Mouse (Mus musculus): ENCODE data around the gene Sbno2.
"Not testable (repeated sequence)": the region's sequence is repeated elsewhere in the genome, so short reads cannot be mapped to it uniquely, and the experiment has no call there.

Sbno2 gene

DNA sequence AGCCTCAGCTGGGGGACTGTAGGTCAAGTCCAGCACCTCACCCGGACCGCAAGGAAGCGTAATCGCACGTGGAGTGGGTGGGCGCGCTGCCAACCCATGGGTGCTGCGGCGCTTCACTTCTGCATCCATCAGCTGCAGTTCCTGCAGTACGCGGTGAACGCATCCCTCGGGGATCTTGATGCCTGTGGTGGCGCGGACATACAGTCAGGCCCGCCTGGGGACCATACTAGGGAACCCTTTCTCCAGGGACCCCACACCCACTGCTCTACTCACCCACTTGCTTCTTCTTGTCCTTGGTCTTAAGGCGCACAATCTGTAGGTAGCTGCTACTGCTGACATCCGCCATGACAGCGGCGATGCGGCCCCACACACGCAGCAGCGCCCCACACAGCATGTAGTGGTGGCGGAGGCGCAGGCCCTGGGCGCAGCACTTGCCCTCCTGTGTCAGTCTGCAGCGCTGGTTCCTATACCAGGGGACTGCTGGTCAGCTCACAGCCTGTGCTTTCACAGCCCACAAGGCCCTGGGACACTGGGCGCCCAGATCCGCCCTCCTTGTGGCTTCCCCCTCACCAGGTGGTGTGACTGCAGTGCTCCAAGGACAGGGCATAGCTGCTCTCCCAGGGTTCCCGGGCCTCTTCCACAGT lies 47.6 kb downstream of the Sbno2 start:
- no peak for DNase-seq (ENCODE audit: low spot score)

DNA sequence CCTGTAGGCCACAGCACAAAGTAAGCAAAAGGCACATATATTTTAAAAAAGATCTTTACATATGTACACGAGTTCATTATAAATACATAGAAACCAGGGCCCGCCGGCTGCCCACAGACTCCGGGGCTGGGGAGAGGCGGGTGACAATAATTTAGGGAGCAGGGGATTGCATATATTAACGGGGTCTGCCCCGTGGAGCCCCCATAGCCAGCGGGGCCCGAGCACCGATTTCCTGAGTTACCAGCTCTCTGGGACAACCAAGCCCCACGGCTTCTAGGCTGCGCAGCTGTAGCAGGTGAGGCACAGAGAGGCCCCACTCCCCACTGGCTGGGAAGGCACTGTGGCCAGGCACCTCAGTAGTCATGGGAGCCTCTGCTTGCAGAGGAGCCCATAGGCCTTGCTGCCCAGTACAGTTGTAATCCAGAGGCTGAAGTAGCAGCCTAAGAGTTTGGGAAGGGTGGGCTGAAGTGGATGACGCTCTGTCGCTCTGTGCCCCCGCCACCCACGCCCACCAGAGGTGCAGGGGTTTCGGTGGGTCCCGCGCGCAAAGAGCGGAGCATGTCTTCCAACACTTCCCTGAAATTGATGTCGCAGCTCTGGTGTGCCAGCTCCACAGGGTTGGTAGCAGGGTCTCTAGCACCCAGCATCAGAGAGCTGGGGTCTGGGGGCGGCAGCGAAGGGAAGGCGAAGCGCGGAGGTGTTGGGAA lies 48.2 kb downstream of the Sbno2 start:
- no peak for DNase-seq (ENCODE audit: low spot score)

DNA sequence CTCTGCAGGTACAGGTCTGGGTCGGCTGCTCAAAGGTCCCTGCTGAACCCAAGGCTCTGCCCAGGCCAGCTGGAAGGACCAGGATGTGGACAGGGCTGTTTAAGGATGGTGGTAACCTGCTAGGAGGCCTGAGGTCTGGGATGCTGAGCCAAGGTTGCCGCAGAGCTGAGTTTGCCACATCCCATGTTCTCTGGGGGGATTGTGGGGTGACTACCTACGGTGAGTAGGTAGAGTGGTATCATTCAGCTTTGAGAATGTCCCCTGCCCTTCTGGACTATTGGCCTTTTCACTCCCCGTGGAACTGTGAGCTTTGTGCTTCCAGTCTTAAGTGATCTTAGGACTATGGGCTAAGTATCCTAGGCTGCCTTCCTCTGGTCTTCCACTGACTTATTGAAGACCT lies 48.9 kb downstream of the Sbno2 start:
- DNase-seq (ENCODE audit: low spot score), result no peak

DNA sequence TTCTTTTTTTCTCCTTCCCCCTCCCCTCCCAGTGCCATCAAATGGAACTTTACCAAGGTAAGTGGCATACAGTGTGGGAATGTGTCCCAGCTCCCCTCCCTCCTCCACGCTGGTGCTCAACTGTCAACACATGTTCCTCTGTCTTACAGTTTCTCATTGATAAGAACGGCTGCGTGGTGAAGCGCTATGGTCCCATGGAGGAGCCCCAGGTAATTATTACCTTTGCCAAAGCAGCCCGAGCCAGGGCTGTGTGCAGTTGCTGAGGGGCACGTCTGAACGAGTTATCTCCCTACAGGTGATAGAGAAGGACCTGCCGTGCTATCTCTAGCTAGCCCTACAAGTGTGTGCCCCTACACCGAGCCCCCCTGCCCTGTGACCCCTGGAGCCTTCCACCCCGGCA lies 49.5 kb downstream of the Sbno2 start:
- no peak for DNase-seq (ENCODE audit: low spot score)

DNA sequence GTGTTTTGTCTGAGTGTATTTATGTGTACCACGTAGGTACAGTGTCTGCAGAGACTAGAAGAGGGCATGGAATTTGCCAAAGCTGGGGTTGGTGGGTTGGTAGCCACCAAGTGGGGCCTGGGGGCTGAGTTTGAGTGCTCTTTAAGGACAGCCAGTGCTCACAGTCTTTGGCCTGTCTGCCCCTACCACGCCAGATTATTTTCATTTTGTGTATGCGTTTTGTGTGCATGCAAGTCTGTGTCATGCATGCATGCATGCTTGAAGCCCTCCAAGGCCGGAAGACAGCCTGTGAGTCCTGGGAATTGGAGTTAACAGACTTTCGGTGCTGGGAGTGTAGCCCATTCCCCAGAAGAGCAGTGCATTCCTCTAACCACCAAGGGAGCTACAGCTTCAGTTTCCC lies 50.0 kb downstream of the Sbno2 start:
- no peak for DNase-seq (ENCODE audit: low spot score)

DNA sequence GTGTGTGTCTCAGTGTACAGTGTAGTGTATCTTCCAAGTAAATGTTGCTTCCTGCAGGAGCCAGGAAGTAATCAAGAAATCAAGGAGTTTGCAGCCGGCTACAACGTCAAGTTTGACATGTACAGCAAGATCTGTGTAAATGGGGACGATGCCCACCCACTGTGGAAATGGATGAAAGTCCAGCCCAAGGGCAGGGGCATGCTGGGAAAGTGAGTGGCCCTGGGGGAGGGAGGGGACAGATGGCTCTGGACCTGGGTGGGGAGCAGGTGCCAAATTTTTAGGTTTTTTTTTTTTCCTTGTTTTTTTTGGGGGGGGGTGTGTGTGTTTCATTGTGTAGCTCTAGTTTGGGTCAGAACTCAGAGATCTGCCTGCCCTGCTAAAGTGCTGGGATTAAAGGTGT lies 50.5 kb downstream of the Sbno2 start:
- not testable (repeated sequence) for DNase-seq (ENCODE audit: low spot score)

DNA sequence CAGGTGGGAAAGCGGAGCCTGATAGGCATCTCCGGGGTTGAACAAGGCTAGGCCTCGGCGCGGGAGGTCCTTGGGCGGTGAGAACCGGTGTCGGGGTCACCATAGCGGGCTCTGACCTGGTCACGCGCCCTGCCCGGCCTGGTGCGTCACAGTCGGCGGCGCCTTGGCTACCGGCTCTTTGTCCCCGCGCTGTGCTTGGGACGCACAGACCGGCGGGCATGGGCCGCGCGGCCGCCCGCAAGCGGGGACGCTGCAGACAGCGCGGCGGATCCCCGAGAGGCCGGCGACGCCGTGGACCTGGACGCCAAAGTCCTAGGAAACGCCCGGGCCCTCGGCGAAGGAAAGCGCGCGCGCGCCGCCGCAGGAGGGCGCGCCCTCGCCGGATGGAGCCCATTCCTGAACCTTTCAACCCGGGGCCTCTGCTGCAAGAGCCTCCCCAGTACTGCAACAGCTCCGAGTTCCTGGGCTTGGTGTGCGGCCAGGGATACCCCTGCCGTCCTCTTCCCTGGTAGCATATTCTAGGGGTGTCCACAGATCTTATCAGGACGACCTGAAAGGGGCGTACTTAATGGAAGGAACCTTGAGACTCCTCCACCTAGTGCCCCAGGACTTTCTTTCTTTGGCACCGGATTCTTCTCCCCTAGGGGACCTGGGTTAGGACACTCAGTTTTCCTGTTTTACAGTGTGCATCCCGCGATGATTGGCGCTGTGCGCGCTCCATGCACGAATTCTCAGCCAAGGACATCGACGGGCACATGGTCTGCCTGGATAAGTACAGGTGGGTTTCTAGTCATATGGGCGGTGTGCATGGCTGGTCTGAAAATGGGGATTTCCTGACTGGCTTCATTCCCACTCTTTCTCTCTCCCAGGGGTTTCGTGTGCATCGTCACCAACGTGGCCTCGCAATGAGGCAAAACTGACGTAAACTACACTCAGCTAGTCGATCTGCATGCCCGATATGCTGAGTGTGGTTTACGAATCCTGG lies 51.2 kb downstream of the Sbno2 start:
- peak; percentile 85 for DNase-seq (ENCODE audit: low spot score)

DNA sequence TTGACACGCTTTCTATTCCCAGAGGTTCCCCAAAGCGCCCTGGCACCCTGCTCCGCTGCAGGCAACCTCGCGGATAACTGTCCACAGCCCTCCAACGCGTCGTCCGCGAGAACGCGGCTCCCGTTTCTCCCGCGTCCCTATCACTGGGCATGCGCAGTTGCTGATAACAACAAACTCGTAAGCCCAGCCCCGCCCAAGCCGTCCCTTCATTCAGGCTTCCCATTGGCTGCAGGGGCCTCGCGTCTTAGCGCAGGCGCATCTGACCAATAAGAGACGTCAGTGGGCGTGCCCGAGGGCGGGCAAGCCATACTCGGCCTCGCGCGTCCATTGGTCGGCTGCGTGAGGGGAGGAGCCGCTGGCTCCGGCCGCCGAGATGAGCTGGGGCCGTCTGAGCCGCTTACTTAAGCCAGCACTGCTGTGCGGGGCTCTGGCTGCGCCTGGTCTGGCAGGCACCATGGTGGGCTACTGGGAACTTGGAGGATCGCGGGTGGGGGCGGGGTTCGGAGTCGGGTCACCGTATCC lies 52.1 kb downstream of the Sbno2 start:
- DNase-seq (ENCODE audit: low spot score), result peak; percentile 100

DNA sequence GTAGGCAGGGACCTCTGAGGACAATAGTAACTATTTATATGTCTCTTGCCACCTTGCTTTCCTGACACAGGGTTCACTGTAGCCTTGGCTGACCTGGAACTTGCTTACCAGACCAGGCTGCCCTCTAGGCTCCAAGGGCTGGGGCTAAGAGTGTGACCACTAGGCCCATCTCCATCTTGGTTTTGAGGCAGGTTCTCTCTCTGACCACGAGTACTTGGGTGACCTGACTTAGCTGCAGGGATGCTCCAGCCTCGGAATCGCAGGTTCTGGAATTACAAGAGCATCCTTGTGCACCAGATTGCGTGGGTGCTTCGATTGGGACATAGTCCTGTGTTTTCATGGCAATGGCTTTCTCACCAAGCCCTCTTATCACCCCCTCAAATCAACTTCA lies 53.0 kb downstream of the Sbno2 start:
- DNase-seq (ENCODE audit: low spot score), result no peak

DNA sequence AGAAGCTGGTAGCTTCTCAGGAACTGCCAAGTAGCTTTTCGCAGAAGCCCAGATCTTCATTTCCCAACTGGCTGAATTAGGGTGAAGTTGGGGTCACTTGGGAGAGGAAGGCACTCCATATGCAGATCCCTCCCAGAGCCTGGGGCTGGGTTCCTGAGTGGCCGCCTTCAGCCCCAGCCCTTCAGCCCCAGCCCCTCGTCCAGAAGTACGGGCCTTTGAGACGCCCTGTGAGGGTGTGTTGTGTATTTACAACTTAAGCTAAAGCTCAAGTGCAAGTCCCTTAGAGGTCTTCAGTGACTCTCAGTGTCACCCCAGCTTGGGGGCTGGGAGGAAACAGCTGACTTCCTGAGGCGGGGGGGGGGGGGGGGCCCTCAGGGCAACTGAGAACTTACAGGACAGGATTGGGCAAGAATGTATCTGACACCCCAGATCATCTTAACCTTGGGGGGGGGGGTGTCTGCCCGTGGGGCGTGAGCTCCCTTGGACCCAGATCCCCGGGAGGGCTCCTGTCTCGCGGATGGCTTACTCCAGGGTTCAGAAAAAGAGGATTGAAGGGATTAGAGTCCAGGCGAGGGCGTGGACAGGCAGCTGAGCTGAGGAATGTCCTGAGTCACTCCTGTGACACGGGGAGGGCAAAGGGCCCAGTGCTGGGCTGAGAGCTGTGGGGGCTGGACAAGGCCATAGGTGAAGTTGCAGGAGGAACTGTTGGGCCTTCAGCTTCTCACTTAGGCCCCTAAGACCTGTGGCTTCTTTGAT lies 53.6 kb downstream of the Sbno2 start:
- DNase-seq (ENCODE audit: low spot score), result peak; percentile 49

DNA sequence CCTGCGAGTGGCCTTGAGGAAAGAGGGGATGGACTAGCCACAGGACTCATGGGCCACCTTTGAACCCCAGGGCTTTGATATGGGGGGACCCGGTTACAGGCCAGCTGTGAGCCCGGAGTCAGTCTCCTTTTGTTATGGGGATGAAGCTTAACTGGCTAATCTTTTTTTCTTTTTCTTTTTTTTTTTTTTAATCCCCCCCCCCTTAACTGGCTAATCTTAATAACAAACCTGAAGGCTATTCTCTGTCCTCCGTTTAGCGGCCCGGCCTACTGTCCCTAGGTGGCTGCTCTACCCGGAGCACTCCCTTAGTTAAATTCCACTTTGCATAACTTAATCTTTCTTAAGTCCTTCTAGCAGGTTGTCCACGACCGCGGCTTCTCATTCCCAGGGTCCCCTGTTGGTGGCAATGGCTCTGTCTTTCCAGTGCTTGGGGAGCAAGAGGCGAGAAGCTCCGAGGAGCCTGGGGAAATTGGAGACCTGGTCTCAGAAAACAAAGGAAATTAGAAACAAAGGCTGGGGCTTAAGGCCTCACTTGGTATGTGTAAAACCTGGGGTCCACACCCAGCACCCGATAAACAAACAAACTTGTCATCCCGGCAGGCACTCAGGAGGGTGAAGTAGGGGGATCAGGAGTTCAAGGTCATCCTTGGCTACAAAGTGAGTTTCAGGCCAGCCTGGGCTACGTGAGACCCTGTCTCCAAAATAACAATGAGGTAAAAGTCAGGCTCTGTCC lies 54.3 kb downstream of the Sbno2 start:
- no peak for DNase-seq (ENCODE audit: low spot score)

DNA sequence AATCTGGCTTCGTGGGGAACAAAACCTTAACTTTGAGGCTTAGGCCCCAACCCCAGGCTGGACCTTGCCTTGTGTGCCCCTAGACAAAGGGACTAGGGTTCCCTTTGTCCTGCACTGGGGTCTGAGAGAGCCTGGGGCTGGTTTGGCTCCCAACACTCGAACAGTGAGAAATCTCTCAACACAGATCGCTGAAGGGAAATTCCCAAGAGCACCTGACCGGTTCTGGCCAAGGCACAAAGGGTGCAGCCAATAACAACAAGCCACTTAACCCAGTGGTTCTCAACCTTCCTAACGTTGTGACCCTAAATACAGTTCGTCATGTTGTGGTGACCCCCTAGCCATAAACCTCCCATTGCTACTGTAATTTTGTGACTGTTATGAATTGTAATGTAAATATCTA lies 55.1 kb downstream of the Sbno2 start:
- no peak for DNase-seq (ENCODE audit: low spot score)

DNA sequence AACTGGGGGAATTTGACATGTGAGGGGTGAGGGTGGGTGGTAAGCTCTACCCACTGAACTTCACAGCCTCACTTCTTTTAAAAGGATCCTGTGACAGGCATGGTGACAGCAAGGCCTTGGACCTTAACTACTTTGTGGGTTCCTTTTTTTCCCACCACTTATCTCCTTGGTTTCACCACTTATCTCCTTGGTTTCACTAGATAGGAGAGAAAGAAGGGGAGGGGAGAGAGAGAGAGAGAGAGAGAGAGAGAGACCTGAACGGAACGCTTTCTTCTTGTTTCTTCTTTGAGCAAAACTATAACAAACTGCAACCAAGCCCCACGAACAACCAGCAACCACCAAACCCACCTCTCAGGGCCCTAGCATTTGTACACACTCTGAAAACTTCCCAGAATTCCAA lies 56.5 kb downstream of the Sbno2 start:
- no peak for DNase-seq (ENCODE audit: low spot score)

DNA sequence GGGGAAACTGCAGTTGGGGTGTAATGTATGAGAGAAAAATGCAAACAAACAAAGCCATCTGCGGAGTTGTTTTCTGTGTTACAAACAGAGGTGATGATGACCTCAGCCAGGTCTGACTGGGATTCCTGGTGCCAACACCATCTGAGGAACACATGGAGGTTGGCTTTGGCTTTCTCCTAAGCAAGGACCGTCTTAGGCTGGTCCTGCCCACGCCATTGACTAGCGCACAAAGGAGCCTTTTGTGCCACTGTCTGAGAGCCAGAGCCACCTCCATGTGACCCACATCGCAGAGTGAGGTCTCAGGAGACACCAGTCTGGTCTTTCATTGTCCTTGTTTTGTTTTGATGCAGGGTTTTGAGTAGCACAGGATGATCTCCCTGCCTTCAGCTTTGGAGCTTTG lies 57.0 kb downstream of the Sbno2 start:
- DNase-seq (ENCODE audit: low spot score), result no peak

DNA sequence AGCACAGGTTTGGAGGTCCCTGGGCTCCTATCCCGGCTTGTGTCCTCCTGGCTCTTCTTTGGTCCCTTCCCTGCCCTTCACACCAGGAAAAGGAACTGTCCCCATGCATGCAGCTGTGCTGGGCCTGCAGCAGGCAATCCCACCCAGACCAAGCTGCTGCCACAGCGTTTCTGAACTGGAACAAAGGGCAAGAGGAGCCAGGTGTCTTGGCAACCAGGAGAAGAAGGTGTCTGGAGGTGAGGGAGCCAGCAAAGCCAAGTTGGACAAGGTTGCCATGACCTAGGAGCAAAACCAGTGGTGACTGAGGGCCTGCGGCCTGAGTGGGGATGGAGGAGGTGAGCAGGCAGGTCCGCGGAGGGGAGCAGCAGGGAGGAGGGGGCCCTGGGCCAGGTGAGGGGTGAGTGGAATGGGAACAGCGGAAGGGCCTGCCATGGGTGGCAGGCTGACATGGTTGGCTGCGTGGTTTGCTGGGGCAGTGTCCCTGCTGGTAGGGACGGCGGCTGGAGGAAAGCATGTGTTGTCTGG lies 58.3 kb downstream of the Sbno2 start, which contains the start of gene Gpx4:
Gene Gpx4, plus strand, starts transcription at position 126 of the 525 bp plus-strand sequence.
- no peak for DNase-seq (ENCODE audit: low spot score)

DNA sequence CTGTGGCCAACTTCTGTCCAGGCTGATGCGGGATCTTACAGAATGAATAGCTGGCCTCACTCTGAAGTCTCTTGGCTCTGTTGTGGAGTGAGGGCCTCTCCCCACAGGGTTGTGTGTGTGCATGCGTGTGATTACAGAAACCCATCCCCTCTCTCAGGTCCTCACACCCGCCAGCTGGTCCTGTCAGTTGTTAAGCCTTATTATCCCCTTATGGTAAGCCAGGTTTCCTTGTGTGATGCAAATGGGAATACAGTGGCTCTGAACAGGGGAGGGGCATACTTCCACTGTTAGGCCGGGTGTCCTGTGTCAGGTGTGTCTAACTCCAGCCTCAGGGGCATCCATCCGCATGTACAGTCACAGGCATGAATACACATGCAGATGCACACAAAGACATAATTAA lies 59.6 kb downstream of the Sbno2 start:
- DNase-seq (ENCODE audit: low spot score), result no peak

DNA sequence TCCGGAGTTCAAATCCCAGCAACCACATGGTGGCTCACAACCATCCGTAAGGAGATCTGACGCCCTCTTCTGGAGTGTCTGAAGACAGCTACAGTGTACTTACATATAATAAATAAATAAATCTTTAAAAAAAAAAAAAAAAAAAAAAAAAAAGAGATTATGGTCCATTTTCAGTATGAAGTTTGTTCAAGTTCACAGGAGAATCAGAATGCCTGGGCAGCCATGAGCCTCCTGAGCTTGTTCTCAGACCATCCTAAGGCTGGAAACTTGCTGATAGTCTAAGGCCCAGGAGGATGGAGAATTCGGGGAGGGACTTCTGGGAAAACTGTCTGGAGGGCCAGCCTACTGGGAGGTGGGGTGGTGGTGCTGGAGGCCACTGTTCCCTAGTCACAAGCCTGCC lies 60.0 kb downstream of the Sbno2 start:
- DNase-seq (ENCODE audit: low spot score), result not testable (repeated sequence)

DNA sequence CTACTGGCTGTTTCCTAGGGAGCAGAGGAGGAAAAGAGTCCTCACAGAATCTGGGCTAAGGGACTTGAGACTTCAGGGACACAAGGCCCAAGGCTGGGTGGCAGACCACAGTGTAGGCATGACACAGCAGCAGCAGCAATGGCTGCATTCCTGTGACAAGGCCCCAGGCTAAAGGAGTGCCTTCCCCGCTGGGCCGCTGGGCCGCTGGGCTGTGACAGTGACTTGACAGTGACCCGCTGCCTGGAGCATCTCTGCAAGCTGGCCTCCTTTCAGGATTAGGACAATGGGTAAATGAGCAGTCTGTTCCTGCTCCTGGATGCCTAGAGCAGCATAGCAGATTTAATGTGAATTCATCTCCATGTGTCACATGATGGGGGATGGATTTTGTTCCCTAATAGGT lies 61.3 kb downstream of the Sbno2 start:
- DNase-seq (ENCODE audit: low spot score), result no peak

DNA sequence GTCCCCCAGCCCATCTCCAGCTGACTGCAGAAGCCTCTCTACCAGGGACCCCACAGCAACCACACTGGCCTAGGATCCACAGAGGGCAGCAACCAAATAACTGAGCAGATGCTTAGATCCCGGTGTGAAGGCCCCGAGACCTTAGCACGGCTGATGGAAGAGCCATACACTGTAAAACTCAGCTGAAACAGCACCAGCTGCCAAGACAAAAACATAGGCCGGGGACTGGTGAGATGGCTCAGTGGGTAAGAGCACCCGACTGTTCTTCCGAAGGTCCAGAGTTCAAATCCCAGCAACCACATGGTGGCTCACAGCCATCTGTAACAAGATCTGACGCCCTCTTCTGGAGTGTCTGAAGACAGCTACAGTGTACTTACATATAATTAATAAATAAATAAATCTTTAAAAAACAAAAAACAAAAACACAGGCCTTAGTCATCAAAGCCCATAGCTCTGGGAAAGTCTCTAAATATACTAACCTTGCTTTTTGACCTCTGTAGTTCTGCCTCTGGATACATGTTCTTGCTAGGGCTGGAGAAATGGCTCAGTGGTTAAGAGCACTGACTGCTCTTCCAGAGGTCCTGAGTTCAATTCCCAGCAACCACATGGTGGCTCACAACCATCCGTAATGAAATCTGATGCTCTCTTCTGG lies 63.8 kb downstream of the Sbno2 start:
- DNase-seq (ENCODE audit: low spot score), result not testable (repeated sequence)

DNA sequence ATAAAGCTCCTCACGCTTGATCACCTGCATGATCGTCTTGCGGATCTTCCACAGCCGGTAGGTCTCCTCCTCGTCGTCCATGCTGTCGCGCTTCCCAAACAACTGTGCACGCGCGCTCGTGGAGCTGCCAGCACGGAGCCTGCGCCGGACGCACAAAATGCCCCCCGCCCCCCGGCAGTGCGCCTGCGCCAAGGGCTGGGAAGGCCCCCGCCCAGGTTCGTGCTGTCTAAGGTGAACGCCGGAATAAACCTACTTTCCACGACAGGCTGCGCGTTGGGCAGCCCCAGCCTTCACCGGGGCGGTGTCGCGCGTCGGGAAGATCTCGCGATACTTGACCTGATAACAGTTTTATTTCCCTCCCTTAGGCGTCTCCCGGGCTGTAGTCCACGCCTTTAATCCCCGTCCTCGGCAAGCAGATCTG lies 65.8 kb downstream of the Sbno2 start, which contains the start of gene Polr2e:
Gene Polr2e, minus strand, starts transcription at position 237 of the 421 bp plus-strand sequence.
- DNase-seq (ENCODE audit: low spot score), result peak; percentile 100

Data from MN1 (cell line).